Mouse (Mus musculus): ENCODE results near the gene Gtse1. TPM values are rescaled to one million over a fixed set of nuclear protein-coding genes. Genes with fewer than 3 reads are reported as not detected.
A peak's percentile ranks its signal among the peaks of the same experiment; 100 is the strongest.

Gene Gtse1
- total RNA-seq, 2 experiments from 2014 or later, result 55.3 to 75.2 TPM

- peak; percentile 62; the same call in 1 of the 2 replicates for ATAC-seq (replicated peaks; ENCODE audit: low FRiP score, poor library complexity, severe bottlenecking)
Measured at GRCm38 (mm10) chr15:85913605-85914004, 54.1 kb downstream of the Gtse1 start.

- ATAC-seq (replicated peaks; ENCODE audit: low FRiP score, poor library complexity, severe bottlenecking), result no peak
Measured at GRCm38 (mm10) chr15:85919191-85919891, 59.8 kb downstream of the Gtse1 start.

GRCm38 (mm10) chr15:85919892-85920248 is 60.3 kb downstream of the Gtse1 start:
- no peak for ATAC-seq (replicated peaks; ENCODE audit: low FRiP score, poor library complexity, severe bottlenecking)

- no peak for ATAC-seq (replicated peaks; ENCODE audit: low FRiP score, poor library complexity, severe bottlenecking)
Measured at GRCm38 (mm10) chr15:85921855-85922254, 62.3 kb downstream of the Gtse1 start.

Other genes with a start within 250 kb of the Gtse1 start
- gene Ppara, start 124.8 kb upstream of the Gtse1 start, total RNA-seq (2015; ENCODE audit: low replicate concordance), result not detected in 2 replicates
- not detected in 2 replicates for gene Ppara, start 124.8 kb upstream of the Gtse1 start, total RNA-seq (2017; ENCODE audit: low replicate concordance)
- 4.6 TPM in 1 of 2 replicates, not detected in the other for gene Cdpf1, start 48.0 kb upstream of the Gtse1 start, total RNA-seq (2015; ENCODE audit: low replicate concordance)
- gene Cdpf1, start 48.0 kb upstream of the Gtse1 start, total RNA-seq (2017; ENCODE audit: low replicate concordance), result 3.2 and 5.8 TPM in 2 replicates
- gene Pkdrej, start 38.0 kb upstream of the Gtse1 start, total RNA-seq (2015; ENCODE audit: low replicate concordance), result not detected in 2 replicates
- not detected in 2 replicates for gene Pkdrej, start 38.0 kb upstream of the Gtse1 start, total RNA-seq (2017; ENCODE audit: low replicate concordance)
- 0.42 and 1.1 TPM in 2 replicates for gene Ttc38, start 27.4 kb upstream of the Gtse1 start, total RNA-seq (2015; ENCODE audit: low replicate concordance)
- 2.0 and 5.9 TPM in 2 replicates for gene Ttc38, start 27.4 kb upstream of the Gtse1 start, total RNA-seq (2017; ENCODE audit: low replicate concordance)
- gene Trmu, start 19.6 kb downstream of the Gtse1 start, total RNA-seq (2015; ENCODE audit: low replicate concordance), result 4.3 and 10.9 TPM in 2 replicates
- 6.2 and 11.2 TPM in 2 replicates for gene Trmu, start 19.6 kb downstream of the Gtse1 start, total RNA-seq (2017; ENCODE audit: low replicate concordance)
- 1.1 and 1.3 TPM in 2 replicates for gene Celsr1, start 174.0 kb downstream of the Gtse1 start, total RNA-seq (2015; ENCODE audit: low replicate concordance)
- 0.30 and 0.39 TPM in 2 replicates for gene Celsr1, start 174.0 kb downstream of the Gtse1 start, total RNA-seq (2017; ENCODE audit: low replicate concordance)
- gene Gramd4, start 197.9 kb downstream of the Gtse1 start, total RNA-seq (2015; ENCODE audit: low replicate concordance), result 10.8 and 16.8 TPM in 2 replicates
- gene Gramd4, start 197.9 kb downstream of the Gtse1 start, total RNA-seq (2017; ENCODE audit: low replicate concordance), result 18.9 and 37.5 TPM in 2 replicates